Mouse (Mus musculus): Measurements from ENCODE around the gene Ap2a1. TPM values are rescaled to one million over a fixed set of nuclear protein-coding genes. Genes with fewer than 3 reads are reported as not detected.

Ap2a1 gene
- 1 to 10 TPM; 6.2 to 7.4 TPM for polyA plus RNA-seq (2017; shearing (Covaris generic))

- peak; percentile 94 for ATAC-seq
Measured at GRCm38 (mm10) chr7:44929204-44930151, at the start of gene Ap2a1. Gene Ap2a1, minus strand, starts transcription at chr7:44929496.

- no peak for ATAC-seq
Measured at GRCm38 (mm10) chr7:44978300-44978699, 49.0 kb upstream of the Ap2a1 start.

- no peak for ATAC-seq
Measured at GRCm38 (mm10) chr7:44975117-44975419, 45.8 kb upstream of the Ap2a1 start.

GRCm38 (mm10) chr7:44974383-44975116 lies 45.3 kb upstream of the Ap2a1 start, which contains the start of gene Cpt1c:
Gene Cpt1c, minus strand, starts transcription at chr7:44974851.
- no peak for ATAC-seq

- ATAC-seq, result no peak
Measured at GRCm38 (mm10) chr7:44973415-44974130, 44.3 kb upstream of the Ap2a1 start.

- no peak for ATAC-seq
Measured at GRCm38 (mm10) chr7:44971142-44971541, 41.8 kb upstream of the Ap2a1 start.

- ATAC-seq, result peak; percentile 93
Measured at GRCm38 (mm10) chr7:44970231-44970691, 41.0 kb upstream of the Ap2a1 start.

- no peak for ATAC-seq
Measured at GRCm38 (mm10) chr7:44966638-44967037, 37.3 kb upstream of the Ap2a1 start.

- ATAC-seq, result no peak
Measured at GRCm38 (mm10) chr7:44965975-44966374, 36.7 kb upstream of the Ap2a1 start.

GRCm38 (mm10) chr7:44964990-44965389 lies 35.7 kb upstream of the Ap2a1 start:
- no peak for ATAC-seq

GRCm38 (mm10) chr7:44962831-44963230 lies 33.5 kb upstream of the Ap2a1 start:
- no peak for ATAC-seq

GRCm38 (mm10) chr7:44962337-44962736 lies 33.0 kb upstream of the Ap2a1 start:
- no peak for ATAC-seq

- ATAC-seq, result no peak
Measured at GRCm38 (mm10) chr7:44960512-44960910, 31.2 kb upstream of the Ap2a1 start.

- no peak for ATAC-seq
Measured at GRCm38 (mm10) chr7:44959874-44960511, 30.7 kb upstream of the Ap2a1 start.

GRCm38 (mm10) chr7:44959281-44959680 lies 30.0 kb upstream of the Ap2a1 start:
- ATAC-seq, result no peak

GRCm38 (mm10) chr7:44958208-44958607 lies 28.9 kb upstream of the Ap2a1 start:
- ATAC-seq, result peak; percentile 43

GRCm38 (mm10) chr7:44957183-44957835 lies 28.0 kb upstream of the Ap2a1 start:
- no peak for ATAC-seq

GRCm38 (mm10) chr7:44956266-44956665 lies 27.0 kb upstream of the Ap2a1 start:
- no peak for ATAC-seq

GRCm38 (mm10) chr7:44955628-44956027 lies 26.3 kb upstream of the Ap2a1 start:
- ATAC-seq, result peak; percentile 58

GRCm38 (mm10) chr7:44954091-44954885 lies 25.0 kb upstream of the Ap2a1 start:
- no peak for ATAC-seq

- no peak for ATAC-seq
Measured at GRCm38 (mm10) chr7:44953561-44953960, 24.3 kb upstream of the Ap2a1 start.
